Mouse (Mus musculus) kidney, postnatal 0 days (tissue): ENCODE data around the gene Crip1. TPM values are rescaled to one million over a fixed set of nuclear protein-coding genes. Genes with fewer than 3 reads are reported as not detected.

Experiments
- ATAC-seq: fragments of 200-750 bp; cut with Nextera tagmentation; replicated peaks from 2 replicates; pipeline ENCODE4 v1.8.0; 2017; ENCODE audit warnings: low read depth, moderate number of reproducible peaks, moderate TSS enrichment, moderate library complexity; ENCODE audit not compliant: low FRiP score
- DNase-seq: peaks from one replicate; pipeline ENCODE4 v3.0.0-alpha.2; 2016; ENCODE audit warnings: low spot score
- H3K27ac ChIP-seq: fragments of 300-500 bp; sonication (generic); 2 replicates; pipeline ENCODE4 v1.5.1; 2014; ENCODE audit warnings: mild to moderate bottlenecking
- H3K27me3 ChIP-seq: fragments of 300-500 bp; sonication (generic); 2 replicates; pipeline ENCODE4 v1.6.1; 2014; ENCODE audit warnings: low read length, mixed read lengths; ENCODE audit not compliant: insufficient read depth
- H3K36me3 ChIP-seq: fragments of 300-500 bp; sonication (generic); 2 replicates; pipeline ENCODE4 v1.6.1; 2014; ENCODE audit warnings: low read length, mixed read lengths; ENCODE audit not compliant: insufficient read depth
- H3K4me1 ChIP-seq: fragments of 300-500 bp; sonication (generic); replicated peaks from 2 replicates; pipeline ENCODE4 v1.6.1; 2014; ENCODE audit warnings: antibody characterized with exemption, low read length, mixed read lengths; ENCODE audit not compliant: insufficient read depth
- H3K4me2 ChIP-seq: fragments of 300-500 bp; sonication (generic); 2 replicates; pipeline ENCODE4 v1.6.1; 2014; ENCODE audit warnings: mild to moderate bottlenecking, low read length, moderate library complexity, mixed read lengths
- H3K4me3 ChIP-seq: fragments of 300-500 bp; sonication (generic); replicated peaks from 2 replicates; pipeline ENCODE4 v1.5.1; 2014; ENCODE audit warnings: low read depth, low read length
- H3K9ac ChIP-seq: fragments of 300-500 bp; sonication (generic); 2 replicates; pipeline ENCODE4 v1.6.1; 2014; ENCODE audit warnings: low read depth, low read length
- H3K9me3 ChIP-seq: fragments of 300-500 bp; sonication (generic); replicated peaks from 2 replicates; pipeline ENCODE4 v1.6.1; 2016; ENCODE audit warnings: low read length, inconsistent platforms, mixed read lengths
- CTCF ChIP-seq: IDR thresholded peaks from 2 replicates; pipeline ENCODE4 v1.5.1; 2016; ENCODE audit warnings: antibody characterized with exemption, low read depth, mild to moderate bottlenecking, moderate library complexity
- WGBS: fragments of 180-500 bp; shearing (Covaris S2); extraction: QIAGEN DNeasy Blood & Tissue Kit; methylation state at CpG from one replicate; pipeline ENCODE4 v1.1.7; 2014; 5-methylcytosine and 5-hydroxymethylcytosine counted together
- polyA plus RNA-seq: library from polyadenylated mRNA; unstranded; fragments of >200 nt; fragmentation: Nextera tagmentation; extraction: Ambion mirVana; gene quantifications from 2 replicates; pipeline ENCODE4 v1.2.1, GENCODE M21; 2015

The Crip1 gene
- polyA plus RNA-seq, 1 experiment from 2014 or later = 357 TPM

DNA sequence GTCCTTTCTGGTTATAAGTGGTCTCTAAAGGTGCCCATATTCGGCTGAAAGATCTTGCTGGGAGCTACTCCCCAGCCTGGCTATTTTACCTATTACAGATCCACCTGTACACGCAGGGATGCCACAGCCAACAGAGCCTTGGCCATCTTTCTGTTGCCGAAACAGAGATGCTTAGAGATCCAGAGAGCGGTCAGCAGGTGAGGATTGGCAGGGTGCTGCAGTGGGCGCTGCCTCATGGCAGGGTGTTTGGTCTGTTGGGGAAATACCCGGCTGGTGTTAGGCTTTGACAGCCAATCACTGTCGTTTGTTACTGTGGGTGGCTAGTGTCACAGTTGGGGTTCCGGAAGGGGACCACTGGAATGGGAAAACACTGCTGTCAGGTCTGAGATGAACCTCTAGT lies 11.9 kb downstream of the Crip1 start:
- H3K4me2 ChIP-seq = no peak overlapping the region
- no peak for DNase-seq

DNA sequence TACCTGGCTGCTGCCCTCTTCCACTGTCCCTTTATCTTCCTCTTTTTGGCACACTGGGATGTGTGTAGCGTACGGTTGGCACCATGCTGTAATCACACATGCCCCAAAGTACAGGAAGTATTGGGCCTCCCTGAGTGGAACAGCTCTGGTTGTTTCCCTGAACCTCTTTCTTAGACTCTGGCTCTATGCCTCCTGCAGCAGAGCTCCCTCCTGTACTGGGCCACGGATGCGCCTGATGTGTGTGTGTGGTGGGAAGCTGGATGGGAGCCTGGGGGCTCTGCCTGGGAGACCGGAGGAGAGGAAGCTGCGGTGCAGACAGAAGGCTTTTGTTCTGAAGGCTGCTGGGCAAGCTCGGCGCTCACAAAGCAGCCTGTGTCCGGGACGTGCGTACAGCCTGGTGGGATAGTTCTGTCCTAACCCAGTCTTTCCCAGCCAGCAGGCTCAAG lies 17.5 kb downstream of the Crip1 start:
- ATAC-seq (no peak), DNase-seq (no peak)
- Histone ChIP-seq H3K9me3 (no peaks in the 10 kb centered on the region), H3K27ac (no peak overlapping the region), H3K4me3 (no peak overlapping the region), H3K9ac (no peak overlapping the region), H3K36me3 (peaks cover 3% of the 10 kb centered on the region; the same call in 1 of the 2 replicates), H3K27me3 (no peaks in the 10 kb centered on the region), H3K4me1 (no peaks in the 10 kb centered on the region), H3K4me2 (no peak overlapping the region)
- no peak for TF ChIP-seq CTCF
- 88% methylated on average over 11 of the region's 11 CpGs for WGBS

More for the DNA sequence above, 11.9 kb downstream of the Crip1 start:
- no peak overlapping the region for H3K27ac ChIP-seq
- no peaks in the 10 kb centered on the region for H3K27me3 ChIP-seq
- no peak overlapping the region for H3K4me3 ChIP-seq
- H3K9ac ChIP-seq = no peak overlapping the region
- H3K4me1 ChIP-seq = peaks cover 11% of the 10 kb centered on the region; the same call in 1 of the 2 replicates
- no peak for ATAC-seq
- TF ChIP-seq CTCF = no peak
- peaks cover 3% of the 10 kb centered on the region; the same call in 1 of the 2 replicates for H3K36me3 ChIP-seq
- no peaks in the 10 kb centered on the region for H3K9me3 ChIP-seq
- WGBS = 91% methylated on average over 8 of the region's 8 CpGs

DNA sequence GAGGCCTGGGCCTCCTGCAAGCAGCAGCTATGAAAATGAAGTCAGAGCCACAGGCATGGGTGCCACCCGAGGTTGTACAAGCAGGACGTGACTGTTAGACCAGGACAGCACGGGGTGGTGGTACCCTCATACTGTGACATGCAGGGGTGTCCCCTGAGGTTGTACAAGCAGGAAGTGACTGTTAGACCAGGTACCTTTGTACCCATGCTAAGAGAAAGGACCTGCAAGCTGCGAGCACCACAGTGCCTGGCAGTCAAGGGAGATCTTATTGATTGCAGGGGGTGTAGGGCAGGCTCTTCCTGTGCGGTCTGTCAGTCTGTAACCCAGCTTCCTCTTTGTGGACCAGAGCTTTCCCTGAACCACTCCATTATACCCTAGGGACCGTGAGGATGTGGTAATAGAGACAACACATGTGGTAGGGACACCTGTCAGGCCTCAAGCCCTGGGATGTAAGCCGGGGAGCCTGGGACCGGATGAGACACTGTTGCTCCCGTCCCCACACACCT lies 22.0 kb downstream of the Crip1 start:
- 80% methylated on average over 9 of the region's 9 CpGs for WGBS
- no peaks in the 10 kb centered on the region for H3K4me1 ChIP-seq
- DNase-seq (no peak), ATAC-seq (no peak)
- no peaks in the 10 kb centered on the region for H3K36me3 ChIP-seq
- no peak overlapping the region for H3K9ac ChIP-seq
- TF ChIP-seq CTCF = no peak
- no peak overlapping the region for H3K27ac ChIP-seq
- H3K4me3 ChIP-seq = no peak overlapping the region
- H3K9me3 ChIP-seq = no peaks in the 10 kb centered on the region
- H3K27me3 ChIP-seq = no peaks in the 10 kb centered on the region
- H3K4me2 ChIP-seq = no peak overlapping the region

DNA sequence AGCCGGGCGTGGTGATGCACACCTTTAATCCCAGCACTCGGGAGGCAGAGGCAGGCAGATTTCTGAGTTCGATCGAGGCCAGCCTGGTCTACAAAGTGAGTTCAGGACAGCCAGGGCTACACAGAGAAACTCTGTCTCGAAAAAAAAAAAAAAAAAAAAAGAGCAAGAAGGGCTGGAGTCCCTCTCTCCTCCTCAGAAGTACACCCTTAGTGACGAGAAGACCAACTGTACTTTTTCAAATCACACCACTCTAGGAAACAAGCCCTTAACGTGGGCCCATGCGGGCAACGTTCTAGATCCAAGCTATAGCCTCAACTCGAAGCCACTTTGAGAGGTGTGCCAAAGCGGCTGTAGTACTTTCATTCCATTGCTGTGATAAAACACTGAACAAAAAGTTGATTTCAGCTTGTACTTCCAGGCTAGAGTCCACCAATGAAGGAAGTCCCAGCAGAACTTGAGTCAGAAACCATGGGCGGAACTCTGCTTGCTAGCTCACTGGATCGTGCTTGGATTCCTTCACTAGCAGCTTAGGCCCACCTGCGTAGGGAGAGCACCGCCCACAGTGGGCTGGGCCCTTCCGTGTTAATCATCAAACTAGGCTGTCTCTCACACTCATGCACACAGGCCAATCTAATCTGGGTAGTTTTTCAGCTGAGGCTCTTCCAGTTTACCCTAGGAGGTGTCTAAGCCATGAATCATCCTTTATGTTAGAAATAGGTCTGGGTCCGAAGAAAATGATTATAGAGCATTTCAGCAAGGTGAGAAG lies 31.0 kb downstream of the Crip1 start:
- 85% methylated on average over 17 of the region's 18 CpGs for WGBS
- TF ChIP-seq CTCF = no peak
- Histone ChIP-seq H3K9me3 (no peaks in the 10 kb centered on the region), H3K4me2 (no peak overlapping the region), H3K36me3 (no peaks in the 10 kb centered on the region), H3K27me3 (no peaks in the 10 kb centered on the region), H3K27ac (no peak overlapping the region), H3K4me3 (no peak overlapping the region), H3K4me1 (no peaks in the 10 kb centered on the region), H3K9ac (no peak overlapping the region)
- DNase-seq (no peak), ATAC-seq (no peak)

DNA sequence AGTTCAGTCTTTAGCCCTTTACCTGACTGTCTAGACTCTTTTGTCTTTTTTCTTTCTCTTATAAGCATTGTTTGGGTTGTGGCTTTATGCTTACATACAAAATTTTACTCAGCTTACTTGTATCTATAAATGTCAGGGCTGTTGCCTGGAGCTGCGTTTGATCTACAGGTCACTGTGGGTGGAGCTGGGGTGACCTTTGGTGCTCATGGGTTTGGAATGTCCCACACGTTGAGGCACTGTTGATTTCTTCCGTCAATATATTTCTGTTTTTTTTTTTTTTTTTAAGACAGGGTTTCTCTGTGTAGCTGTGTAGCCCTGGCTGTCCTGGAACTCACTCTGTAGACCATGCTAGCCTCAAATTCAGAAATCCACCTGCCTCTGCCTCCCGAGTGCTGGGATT lies 34.9 kb downstream of the Crip1 start:
- no peak for TF ChIP-seq CTCF
- ATAC-seq (no peak), DNase-seq (no peak)
- Histone ChIP-seq H3K27ac (no peak overlapping the region), H3K9me3 (no peaks in the 10 kb centered on the region), H3K4me3 (no peak overlapping the region), H3K4me1 (peaks cover 1% of the 10 kb centered on the region; the same call in 1 of the 2 replicates), H3K27me3 (no peaks in the 10 kb centered on the region; the same call in 1 of the 2 replicates), H3K36me3 (no peaks in the 10 kb centered on the region), H3K9ac (no peak overlapping the region), H3K4me2 (no peak overlapping the region)
- 48% methylated on average over 4 of the region's 4 CpGs for WGBS

DNA sequence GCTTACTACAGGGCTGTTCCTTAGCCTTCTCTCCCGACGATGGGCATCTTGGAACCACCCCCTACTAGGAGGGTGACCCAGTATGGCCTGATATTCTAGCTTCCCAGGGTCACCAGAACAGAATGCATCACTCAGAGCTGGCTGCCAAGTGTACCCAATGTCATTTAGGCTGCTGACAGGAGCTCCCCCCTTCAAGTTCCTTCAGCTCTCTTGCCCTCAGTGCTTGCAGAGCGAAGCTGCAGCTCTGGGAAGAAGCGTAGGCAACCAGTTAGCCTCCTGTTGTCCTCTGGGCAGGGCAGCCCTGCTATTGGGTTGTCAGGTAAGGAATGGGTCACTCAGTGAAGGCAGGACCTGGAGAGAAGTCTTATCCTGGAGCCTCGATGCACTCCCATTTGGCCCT lies 38.8 kb downstream of the Crip1 start:
- 51% methylated on average over 5 of the region's 5 CpGs for WGBS
- H3K4me1 ChIP-seq = peaks cover 18% of the 10 kb centered on the region
- no peak overlapping the region for H3K4me3 ChIP-seq
- H3K27ac ChIP-seq = no peak overlapping the region
- no peaks in the 10 kb centered on the region; the same call in 1 of the 2 replicates for H3K27me3 ChIP-seq
- H3K9me3 ChIP-seq = no peaks in the 10 kb centered on the region
- H3K4me2 ChIP-seq = no peak overlapping the region; the same call in 1 of the 2 replicates
- no peak for TF ChIP-seq CTCF
- no peaks in the 10 kb centered on the region for H3K36me3 ChIP-seq
- DNase-seq = no peak
- ATAC-seq = no peak
- H3K9ac ChIP-seq = no peak overlapping the region
